Mouse (Mus musculus) thymus, adult 2 months (tissue): ENCODE measurements around the gene Pappa2. TPM values are rescaled to one million over a fixed set of nuclear protein-coding genes. Genes with fewer than 3 reads are reported as not detected.

Source experiments
- DNase-seq: peaks from one replicate; pipeline ENCODE4 v3.0.0; 2021
- H3K27ac ChIP-seq: fragments of 200-500 bp; 2 replicates; pipeline ENCODE4 v1.5.1; 2012; ENCODE audit warnings: low read length, control low read depth; ENCODE audit not compliant: control insufficient read depth, insufficient read depth
- H3K27me3 ChIP-seq: fragments of 200-500 bp; 2 replicates; pipeline ENCODE4 v1.6.1; 2012; ENCODE audit warnings: mild to moderate bottlenecking, low read length, moderate library complexity, mixed read lengths; ENCODE audit not compliant: control insufficient read depth, insufficient read depth
- H3K36me3 ChIP-seq: fragments of 200-500 bp; 2 replicates; pipeline ENCODE4 v1.6.1; 2012; ENCODE audit warnings: mild to moderate bottlenecking, low read length, moderate library complexity; ENCODE audit not compliant: control insufficient read depth, insufficient read depth
- H3K4me1 ChIP-seq: fragments of 200-500 bp; replicated peaks from 2 replicates; pipeline ENCODE4 v1.6.1; 2012; ENCODE audit warnings: low read length; ENCODE audit not compliant: control insufficient read depth, insufficient read depth
- H3K4me3 ChIP-seq: fragments of 200-500 bp; 2 replicates; pipeline ENCODE4 v1.5.1; 2012; ENCODE audit warnings: mild to moderate bottlenecking, low read length, control low read depth, moderate library complexity; ENCODE audit not compliant: control insufficient read depth, insufficient read depth
- CTCF ChIP-seq: fragments of 200-500 bp; IDR thresholded peaks from 2 replicates; pipeline ENCODE4 v1.5.1; 2012; ENCODE audit warnings: mild to moderate bottlenecking, control low read depth, low read length, moderate library complexity, borderline replicate concordance; ENCODE audit not compliant: control insufficient read depth, poor library complexity, insufficient read depth; ENCODE audit errors: extremely low read depth
- POLR2A ChIP-seq: fragments of 200-500 bp; IDR thresholded peaks from 2 replicates; pipeline ENCODE4 v1.6.1; 2012; ENCODE audit warnings: mild to moderate bottlenecking, low read length, control low read depth, moderate library complexity; ENCODE audit not compliant: control insufficient read depth, poor library complexity, insufficient read depth; ENCODE audit errors: extremely low read depth
- WGBS: fragments of 180-500 bp; shearing (Covaris S2); methylation state at CpG from one replicate; pipeline ENCODE4 v1.1.7; 2018; 5-methylcytosine and 5-hydroxymethylcytosine counted together
- polyA plus RNA-seq: library from polyadenylated mRNA; depleted of rRNA; stranded (reverse); fragments of >200 nt; gene quantifications from 2 replicates; pipeline ENCODE4 v1.2.3, GENCODE M21; 2012

The Pappa2 gene
- polyA plus RNA-seq, 1 experiment: 0.62 TPM

DNA sequence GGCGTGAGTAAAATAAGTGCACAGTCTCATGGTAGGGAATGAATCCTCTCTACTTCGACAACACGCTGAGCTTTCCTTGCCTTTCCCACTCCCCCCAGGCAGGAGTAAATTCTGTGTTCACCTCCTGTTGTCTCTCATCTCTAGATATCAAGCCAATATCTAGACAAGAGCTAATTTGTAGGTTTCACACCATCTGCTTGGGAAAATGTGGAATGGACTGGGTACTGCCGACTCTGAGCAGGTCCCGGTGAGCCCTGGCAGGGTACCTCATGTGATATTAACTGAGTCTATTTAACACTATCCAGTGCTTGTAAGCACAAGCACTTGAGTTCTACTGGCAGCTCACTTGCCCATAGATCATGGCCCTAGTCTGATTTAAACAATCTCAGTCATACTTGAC, 64.7 kb downstream of the Pappa2 start:
- WGBS: 94% methylated on average over 5 of the region's 5 CpGs
- H3K4me3 ChIP-seq: no peak overlapping the region
- no peaks in the 10 kb centered on the region for H3K27me3 ChIP-seq
- H3K36me3 ChIP-seq: no peaks in the 10 kb centered on the region
- no peaks in the 10 kb centered on the region for H3K4me1 ChIP-seq
- no peak for DNase-seq
- TF ChIP-seq POLR2A: no peak
- H3K27ac ChIP-seq: no peak overlapping the region

DNA sequence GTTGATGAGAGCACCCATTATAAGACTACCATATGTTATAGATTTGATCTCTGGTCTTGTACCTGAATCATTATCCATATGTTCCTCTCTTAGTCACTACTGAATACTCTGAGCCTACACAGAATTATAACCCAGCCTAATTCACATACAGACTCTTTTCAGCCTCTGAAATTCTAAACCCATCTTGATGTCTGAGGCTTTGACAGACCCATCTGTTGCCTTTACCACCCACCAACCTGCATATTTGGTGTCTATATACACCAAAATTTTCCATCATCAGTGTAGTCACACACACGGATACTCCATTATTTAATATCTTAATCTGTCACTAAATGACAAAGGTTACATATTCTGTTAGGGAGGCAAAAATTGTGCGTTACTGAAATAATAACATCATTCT, 69.6 kb downstream of the Pappa2 start:
- no peaks in the 10 kb centered on the region for H3K36me3 ChIP-seq
- TF ChIP-seq CTCF (no peak), POLR2A (no peak)
- H3K27me3 ChIP-seq: no peaks in the 10 kb centered on the region
- DNase-seq: no peak
- WGBS: 97% methylated on average over 2 of the region's 2 CpGs
- no peak overlapping the region for H3K4me3 ChIP-seq
- H3K27ac ChIP-seq: no peak overlapping the region
- H3K4me1 ChIP-seq: no peaks in the 10 kb centered on the region

DNA sequence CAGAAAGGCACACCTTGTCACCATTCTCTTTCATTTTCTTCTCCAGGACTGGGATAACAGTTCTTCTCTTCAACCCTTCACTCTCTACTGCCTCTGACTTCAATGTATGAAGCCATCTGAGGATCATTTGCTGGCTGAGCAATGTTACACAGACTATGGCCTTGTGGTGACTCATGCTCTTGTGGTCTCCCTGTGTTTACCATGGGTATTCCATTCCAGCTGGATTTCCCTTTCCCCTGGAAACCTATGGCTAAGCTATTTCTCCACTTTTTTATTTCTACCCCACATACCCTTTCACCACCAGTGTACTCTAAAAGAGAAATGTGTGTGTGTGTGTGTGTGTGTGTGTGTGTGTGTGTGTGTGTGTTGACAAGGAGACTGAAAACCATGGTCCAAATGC, 83.0 kb downstream of the Pappa2 start:
- Histone ChIP-seq H3K36me3 (no peaks in the 10 kb centered on the region), H3K4me3 (no peak overlapping the region), H3K27ac (no peak overlapping the region), H3K4me1 (no peaks in the 10 kb centered on the region), H3K27me3 (no peaks in the 10 kb centered on the region)
- TF ChIP-seq POLR2A (no peak), CTCF (no peak)
- DNase-seq: no peak

DNA sequence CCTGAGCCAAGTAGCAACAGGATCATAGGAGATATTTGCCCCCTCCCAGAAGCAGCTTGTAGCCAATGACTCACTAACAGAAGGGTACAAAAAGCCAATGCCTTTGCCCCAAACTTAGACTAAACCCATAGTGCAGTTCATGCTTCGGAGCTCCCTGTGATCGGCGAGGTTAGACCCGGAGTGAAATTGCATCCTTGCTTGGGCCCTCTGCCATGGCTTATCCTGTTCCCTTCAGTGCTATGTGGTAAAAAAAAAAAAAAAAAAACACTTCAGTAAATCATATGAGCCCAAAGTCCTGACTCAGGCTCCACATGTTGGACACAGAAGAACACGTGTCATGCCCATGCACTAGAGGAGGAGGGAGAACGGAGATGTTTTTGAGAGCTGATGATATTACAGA, 85.8 kb downstream of the Pappa2 start:
- no peak overlapping the region for H3K4me3 ChIP-seq
- H3K27me3 ChIP-seq: no peaks in the 10 kb centered on the region
- H3K27ac ChIP-seq: no peak overlapping the region
- H3K36me3 ChIP-seq: no peaks in the 10 kb centered on the region
- DNase-seq: no peak
- WGBS: 96% methylated on average over 6 of the region's 6 CpGs
- TF ChIP-seq CTCF (no peak), POLR2A (no peak)
- H3K4me1 ChIP-seq: no peaks in the 10 kb centered on the region

DNA sequence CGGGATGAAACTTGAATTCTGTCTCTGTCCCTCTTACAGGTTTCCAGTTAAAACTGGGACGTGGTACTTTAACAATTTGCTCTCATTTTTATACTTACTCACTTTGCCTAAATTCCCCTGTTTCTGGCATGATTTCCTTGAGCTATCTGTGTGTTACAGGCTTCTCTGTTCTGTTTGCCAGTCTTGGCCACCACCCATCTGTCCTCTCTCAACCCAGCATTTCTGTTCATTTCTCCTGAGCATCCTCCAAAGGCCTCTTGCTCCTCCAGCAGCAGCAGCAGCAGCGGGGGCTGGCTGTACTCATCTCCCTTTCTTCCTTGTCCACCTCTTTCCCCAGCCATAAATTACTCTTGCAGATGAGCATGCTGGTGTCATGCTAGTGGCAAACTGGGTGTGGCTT, 104.8 kb downstream of the Pappa2 start:
- H3K36me3 ChIP-seq: no peaks in the 10 kb centered on the region
- no peak for DNase-seq
- no peaks in the 10 kb centered on the region for H3K27me3 ChIP-seq
- 77% methylated on average over 3 of the region's 3 CpGs for whole genome bisulfite sequencing
- no peak overlapping the region for H3K27ac ChIP-seq
- no peak overlapping the region for H3K4me3 ChIP-seq
- TF ChIP-seq CTCF (no peak), POLR2A (no peak)
- no peaks in the 10 kb centered on the region for H3K4me1 ChIP-seq

DNA sequence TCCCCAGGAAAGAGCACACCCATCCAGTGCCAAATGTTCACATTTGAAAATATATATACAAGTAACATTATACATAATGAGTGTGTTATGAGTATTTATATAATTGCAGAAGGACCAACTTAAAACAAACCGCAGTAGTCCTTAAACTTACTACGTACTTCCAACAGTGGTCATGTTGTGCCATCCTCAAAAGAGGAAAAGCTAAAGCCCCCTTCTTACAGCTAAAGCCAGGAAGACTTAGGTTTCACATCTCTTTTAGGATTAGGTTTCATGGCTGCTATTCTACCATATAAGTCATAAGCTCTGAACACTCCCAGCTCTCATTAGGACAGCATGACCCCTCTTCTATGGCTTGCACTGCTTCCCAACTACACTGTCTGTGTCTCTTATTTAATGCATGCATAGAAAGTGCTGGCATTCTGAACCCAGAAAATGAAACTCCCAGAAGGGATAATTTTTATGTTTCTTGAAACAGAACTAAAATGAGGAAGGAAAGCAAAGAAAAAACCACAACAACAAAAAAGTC, 105.7 kb downstream of the Pappa2 start:
- H3K4me1 ChIP-seq: no peaks in the 10 kb centered on the region
- TF ChIP-seq CTCF (no peak), POLR2A (no peak)
- no peak for DNase-seq
- H3K36me3 ChIP-seq: no peaks in the 10 kb centered on the region
- H3K27me3 ChIP-seq: no peaks in the 10 kb centered on the region
- H3K4me3 ChIP-seq: no peak overlapping the region
- WGBS: 40% methylated on average over 2 of the region's 2 CpGs
- no peak overlapping the region for H3K27ac ChIP-seq

DNA sequence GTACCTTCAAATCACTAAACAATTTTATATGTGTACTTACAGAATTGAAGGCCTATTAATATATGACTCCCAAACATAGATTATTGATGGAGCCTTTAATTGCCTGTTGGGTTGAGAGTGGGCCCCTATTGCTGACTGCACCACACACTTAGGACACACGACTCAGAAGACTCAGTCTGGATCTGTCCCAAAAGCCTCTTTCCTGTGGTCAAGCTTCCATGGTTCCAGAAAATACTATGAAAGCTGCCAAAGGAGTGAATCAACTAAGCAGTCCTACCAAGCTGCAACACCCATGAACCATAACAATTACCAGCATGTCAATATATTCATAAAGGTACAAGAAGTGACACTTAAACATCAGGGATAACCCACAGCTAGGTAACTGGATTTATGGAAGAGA, 106.7 kb downstream of the Pappa2 start:
- TF ChIP-seq POLR2A (no peak), CTCF (no peak)
- no peaks in the 10 kb centered on the region for H3K36me3 ChIP-seq
- no peak overlapping the region for H3K4me3 ChIP-seq
- 84% methylated on average over 1 of the region's 1 CpGs for WGBS
- no peaks in the 10 kb centered on the region for H3K27me3 ChIP-seq
- no peaks in the 10 kb centered on the region for H3K4me1 ChIP-seq
- no peak overlapping the region for H3K27ac ChIP-seq
- DNase-seq: no peak
